Mouse (Mus musculus): ENCODE data around the gene Tpsb2. TPM values are rescaled to one million over a fixed set of nuclear protein-coding genes. Genes with fewer than 3 reads are reported as not detected.

The Tpsb2 gene
- total RNA-seq, 2 experiments from 2014 or later: 3.4 to 7.6 TPM

GRCm38 (mm10) chr17:25406011-25406441 lies 39.9 kb downstream of the Tpsb2 start:
- DNase-seq: no peak

- no peak for DNase-seq
Measured at GRCm38 (mm10) chr17:25407352-25407751, 41.2 kb downstream of the Tpsb2 start.

DNA sequence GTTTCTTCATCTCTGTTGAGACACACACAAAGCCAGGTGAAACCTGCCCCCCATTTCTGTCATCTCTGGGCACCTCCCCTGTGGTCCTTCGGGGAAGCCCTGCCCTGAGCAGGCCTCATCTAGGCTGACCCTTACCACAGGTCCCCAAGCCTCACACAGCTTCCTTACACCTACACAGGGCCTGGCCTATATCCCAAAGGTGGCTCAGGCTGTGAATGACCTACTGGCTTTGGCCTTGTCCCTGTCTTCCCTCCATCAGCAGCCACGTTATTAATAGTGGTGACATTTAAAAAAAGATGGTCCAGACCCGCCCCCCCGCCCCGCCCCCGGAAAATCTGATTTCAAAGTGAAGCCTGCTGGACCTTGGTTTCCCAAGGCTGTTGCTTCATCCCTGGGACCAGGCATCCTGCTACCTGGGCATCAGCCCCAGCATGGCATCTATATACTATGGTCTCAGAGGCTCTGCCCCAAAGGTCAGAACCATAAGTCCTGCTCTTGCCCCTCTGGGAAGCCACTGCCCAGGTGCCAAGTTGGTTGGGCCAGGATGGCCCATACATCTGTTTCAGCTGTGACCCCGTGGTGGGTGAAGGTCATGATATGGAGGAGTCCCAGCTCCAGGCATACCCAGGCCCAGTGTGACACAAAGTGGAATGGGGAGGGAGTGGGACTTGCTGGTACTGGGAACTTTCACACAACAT lies 42.3 kb downstream of the Tpsb2 start:
- DNase-seq: no peak

DNA sequence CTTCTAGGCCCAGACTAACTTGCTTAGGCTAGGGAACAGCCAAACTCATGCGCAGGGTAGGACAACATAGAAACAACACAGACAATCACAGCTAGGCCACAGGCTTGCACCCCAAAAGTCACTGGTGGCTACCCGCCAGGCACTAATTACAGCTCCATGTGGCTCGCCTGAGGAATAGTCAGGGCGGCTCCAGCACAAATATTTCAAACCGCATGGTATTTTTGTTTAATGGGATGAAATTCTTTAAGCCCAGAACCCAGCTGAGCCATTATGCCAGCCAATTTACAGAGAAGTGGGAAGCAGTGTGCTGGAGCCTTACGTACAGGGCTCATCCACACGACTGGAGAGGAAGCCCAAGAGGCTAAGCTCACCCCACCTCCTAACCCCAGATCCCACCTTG lies 43.5 kb downstream of the Tpsb2 start:
- DNase-seq: no peak

DNA sequence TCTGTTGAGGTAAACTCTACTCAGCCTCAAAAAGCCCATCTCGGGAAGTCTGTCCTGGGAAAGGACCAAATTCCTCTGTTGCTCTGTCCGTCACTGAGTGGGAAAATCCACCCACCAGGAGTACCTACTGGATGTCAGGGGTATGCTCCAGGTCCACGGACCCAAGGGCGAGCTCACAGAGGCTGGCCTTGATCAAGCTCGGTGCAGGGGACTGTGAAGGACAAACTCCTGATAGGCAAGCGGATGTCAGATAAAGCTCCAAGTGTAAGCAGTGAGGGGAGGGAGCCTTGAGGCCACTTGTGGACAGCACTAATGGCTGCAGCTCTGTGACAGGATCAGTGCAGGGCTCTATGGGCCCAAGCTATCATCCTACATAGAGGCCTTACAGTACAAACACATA lies 44.1 kb downstream of the Tpsb2 start:
- DNase-seq: no peak

- DNase-seq: no peak
Measured at GRCm38 (mm10) chr17:25410786-25411185, 44.7 kb downstream of the Tpsb2 start.

DNA sequence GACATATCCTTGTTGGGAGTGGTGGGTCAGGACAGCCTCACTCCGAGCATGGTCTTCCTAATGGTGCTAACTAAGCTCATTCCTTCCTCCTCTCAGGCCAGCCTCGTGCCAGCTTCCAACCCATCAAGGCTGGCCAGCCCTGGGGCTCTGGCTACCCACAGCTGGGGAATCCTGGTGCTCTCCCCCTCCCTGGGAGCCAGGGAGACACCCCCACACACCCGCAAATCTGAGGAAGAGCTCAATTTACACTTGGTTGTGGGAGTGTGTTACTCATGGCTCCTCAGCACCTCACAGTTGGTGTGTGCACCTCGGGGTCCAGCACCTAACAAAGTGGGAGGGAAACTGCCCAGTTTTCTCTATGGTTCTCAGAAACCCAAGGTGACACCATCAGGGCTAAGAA lies 45.1 kb downstream of the Tpsb2 start:
- no peak for DNase-seq

GRCm38 (mm10) chr17:25414209-25414608 lies 48.1 kb downstream of the Tpsb2 start:
- no peak for DNase-seq

DNA sequence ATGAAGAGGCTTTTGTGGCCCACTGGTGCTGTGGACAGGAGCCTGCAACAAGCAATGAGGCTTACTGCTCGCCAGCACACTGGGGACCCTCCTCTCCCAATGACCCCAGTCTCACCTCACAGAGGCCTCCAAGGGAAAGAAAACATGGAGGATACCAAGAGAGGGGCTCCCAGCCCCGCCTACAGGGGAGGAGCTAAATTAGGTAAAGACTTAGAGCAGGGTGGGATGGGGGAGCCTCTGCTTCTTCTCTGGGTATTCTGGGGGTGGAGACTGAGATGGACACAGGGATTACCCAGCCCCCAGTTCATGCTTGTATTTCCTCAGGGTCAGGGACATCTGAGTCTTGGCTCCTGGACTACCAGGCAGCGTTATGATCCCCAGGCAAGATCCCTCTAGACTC lies 48.8 kb downstream of the Tpsb2 start:
- no peak for DNase-seq

DNA sequence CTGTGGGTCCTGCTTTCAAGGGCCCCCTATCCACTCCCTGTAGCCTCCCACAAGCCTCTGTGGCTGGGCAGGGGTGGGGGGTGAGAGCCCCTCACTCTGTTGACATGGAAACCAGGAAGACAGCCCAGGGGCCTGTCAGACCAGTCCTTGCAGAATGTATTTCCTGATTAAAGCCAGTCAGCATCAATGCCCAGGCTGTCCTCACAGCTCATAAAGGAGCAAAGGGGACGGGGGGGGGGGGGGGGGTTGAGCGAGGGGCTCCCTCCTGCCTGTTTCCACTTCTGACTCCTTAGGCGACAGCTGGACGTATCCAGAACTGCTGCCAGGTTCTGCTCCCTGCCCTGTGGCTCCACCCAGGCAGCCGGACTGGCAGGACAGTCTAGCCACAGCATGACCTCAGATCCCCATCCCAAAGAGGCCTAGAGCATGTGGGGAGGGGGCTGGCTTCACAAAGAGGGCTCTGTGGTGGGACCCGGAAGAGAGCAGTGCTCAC lies 49.4 kb downstream of the Tpsb2 start:
- no peak for DNase-seq

- DNase-seq: no peak
Measured at GRCm38 (mm10) chr17:25416219-25416618, 50.1 kb downstream of the Tpsb2 start.

GRCm38 (mm10) chr17:25417990-25418389 lies 51.9 kb downstream of the Tpsb2 start:
- DNase-seq: no peak

Other genes with a start within 250 kb of the Tpsb2 start
- gene Ptx4, start 245.5 kb upstream of the Tpsb2 start, total RNA-seq (2021): 1 to 10 TPM; 4.4 to 6.6 TPM
- 10 to 100 TPM; 11.7 to 13.1 TPM for gene Clcn7, start 232.9 kb upstream of the Tpsb2 start, total RNA-seq (2021)
- not detected for gene Ccdc154, start 203.8 kb upstream of the Tpsb2 start, total RNA-seq (2021)
- not detected for gene Gm38655, start 190.8 kb upstream of the Tpsb2 start, total RNA-seq (2021)
- 10 to 100 TPM; 12.5 to 14.3 TPM for gene BC003965, start 181.8 kb upstream of the Tpsb2 start, total RNA-seq (2021)
- gene Unkl, start 177.9 kb upstream of the Tpsb2 start, total RNA-seq (2021): 1 to 10 TPM; 4.4 to 4.5 TPM
- gene Gnptg, start 126.2 kb upstream of the Tpsb2 start, total RNA-seq (2021): 10 to 100 TPM; 12.9 to 15.9 TPM
- gene Tsr3, start 126.1 kb upstream of the Tpsb2 start, total RNA-seq (2021): 10 to 100 TPM; 17.2 to 18.1 TPM
- not detected for gene Baiap3, start 109.9 kb upstream of the Tpsb2 start, total RNA-seq (2021)
- gene Ube2i, start 91.7 kb upstream of the Tpsb2 start, total RNA-seq (2021): 10 to 100 TPM; 59.1 to 62.2 TPM
- gene Prss34, start 67.9 kb upstream of the Tpsb2 start, total RNA-seq (2021): 1 to 10 TPM in 1 of 2 experiments, under 1 TPM in 1; 0.59 to 1.2 TPM
- not detected for gene Prss28, start 57.7 kb upstream of the Tpsb2 start, total RNA-seq (2021)
- gene Prss29, start 47.7 kb upstream of the Tpsb2 start, total RNA-seq (2021): not detected
- 1 to 10 TPM; 1.3 to 3.1 TPM for gene Tpsab1, start 20.7 kb upstream of the Tpsb2 start, total RNA-seq (2021)
- gene Tpsg1, start 3.0 kb downstream of the Tpsb2 start, total RNA-seq (2021): not detected
- 1 to 10 TPM; 1.5 to 1.6 TPM for gene Cacna1h, start 67.5 kb downstream of the Tpsb2 start, total RNA-seq (2021)
- gene Tekt4, start 88.3 kb downstream of the Tpsb2 start, total RNA-seq (2021): not detected
- not detected for gene Sstr5, start 131.0 kb downstream of the Tpsb2 start, total RNA-seq (2021)
- gene Sox8, start 204.4 kb downstream of the Tpsb2 start, total RNA-seq (2021): 1 to 10 TPM; 1.4 to 2.3 TPM
- gene Lmf1, start 212.8 kb downstream of the Tpsb2 start, total RNA-seq (2021): 10 to 100 TPM; 11.6 to 16.6 TPM

Data from gastrocnemius, postnatal 25 days (tissue).